Mouse (Mus musculus): ENCODE measurements around the gene Fgfbp1. TPM values are rescaled to one million over a fixed set of nuclear protein-coding genes. Genes with fewer than 3 reads are reported as not detected.

Fgfbp1 gene
- polyA plus RNA-seq (2015; fragmentation: Nextera tagmentation; extraction: Ambion mirVana), result 0.95 and 3.5 TPM in 2 replicates

GRCm38 (mm10) chr5:43981620-43982019 lies at the start of gene Fgfbp1:
TSS of gene Fgfbp1 (minus strand) at chr5:43981779.

Other genes starting within 250 kb of the Fgfbp1 start
- gene Bst1, start 162.9 kb downstream of the Fgfbp1 start, polyA plus RNA-seq (2015; fragmentation: Nextera tagmentation; extraction: Ambion mirVana), result 1.4 and 2.4 TPM in 2 replicates
- 69.4 and 90.8 TPM in 2 replicates for gene Fbxl5, start 160.1 kb downstream of the Fgfbp1 start, polyA plus RNA-seq (2015; fragmentation: Nextera tagmentation; extraction: Ambion mirVana)
- 10.2 and 20.7 TPM in 2 replicates for gene Cd38, start 113.2 kb downstream of the Fgfbp1 start, polyA plus RNA-seq (2015; fragmentation: Nextera tagmentation; extraction: Ambion mirVana)
- gene Gm7879, start 68.6 kb downstream of the Fgfbp1 start, polyA plus RNA-seq (2015; fragmentation: Nextera tagmentation; extraction: Ambion mirVana), result not detected in 2 replicates
- 9.5 and 13.4 TPM in 2 replicates for gene Prom1, start 120.3 kb upstream of the Fgfbp1 start, polyA plus RNA-seq (2015; fragmentation: Nextera tagmentation; extraction: Ambion mirVana)
- gene Tapt1, start 244.8 kb upstream of the Fgfbp1 start, polyA plus RNA-seq (2015; fragmentation: Nextera tagmentation; extraction: Ambion mirVana), result 16.0 and 26.2 TPM in 2 replicates